Mouse (Mus musculus): Measurements from ENCODE around the gene 1190005I06Rik.

GRCm38 (mm10) chr8:120569939-120570715 lies 77.3 kb downstream of the 1190005I06Rik start:
- TF ChIP-seq POLR2A (IDR thresholded peaks at IDR 0.05; ENCODE audit: insufficient read depth, low read depth, low read length), result no peak
- TF ChIP-seq CTCF (IDR thresholded peaks at IDR 0.05; ENCODE audit: insufficient read depth, low read depth, low read length), result peak; percentile 87

All from olfactory bulb, adult 2 months (tissue).